Mouse (Mus musculus) heart, adult 8-10 months (tissue): Measurements from ENCODE around the gene Tenm4. TPM values are rescaled to one million over a fixed set of nuclear protein-coding genes. Genes with fewer than 3 reads are reported as not detected.

Source experiments
- DNase-seq: peaks from one replicate; pipeline ENCODE4 v3.0.0; 2022; ENCODE audit warnings: low spot score
- microRNA-seq: library from miRNA; unstranded; fragments of <30 nt; microRNA quantifications from one replicate; pipeline ENCODE4 v1.2.0, GENCODE M21; 2022
- total RNA-seq, 4 experiments: library from RNA; stranded (reverse); gene quantifications; 2 replicates each; pipeline ENCODE4 v1.2.4; 2022

Gene Tenm4
- total RNA-seq, 4 experiments from 2014 or later, result 0.34 to 1.4 (median 1.00) TPM

- DNase-seq, result no peak
Observed at GRCm38 (mm10) chr7:96952094-96952493, 781.0 kb downstream of the Tenm4 start.

GRCm38 (mm10) chr7:96959168-96959567, 788.1 kb downstream of the Tenm4 start:
- no peak for DNase-seq

Small RNA genes lying within 50 kb of the gene (microRNA-seq; reads per million reads assigned to microRNA genes)
- gene Mir6394 (not detected), gene Mir708 (56.8 reads per million, percentile 51 among the genes with 10 or more reads in this experiment)
